Mouse (Mus musculus): ENCODE data around the gene 2510002D24Rik.

GRCm38 (mm10) chr16:18878091-18878720, 41.8 kb downstream of the 2510002D24Rik start:
- no peak for TF ChIP-seq CTCF (IDR thresholded peaks at IDR 0.05; ENCODE audit: low read depth)
- no peak for TF ChIP-seq EP300 (IDR thresholded peaks at IDR 0.05; ENCODE audit: low read depth)
